Mouse (Mus musculus) erythroblast, embryonic 14.5 days (primary cell): ENCODE results near the gene Cdsn. TPM values are rescaled to one million over a fixed set of nuclear protein-coding genes. Genes with fewer than 3 reads are reported as not detected.

ENCODE experiments used
- H3K27me3 ChIP-seq: 2 replicates; pipeline ENCODE4 v1.6.1; 2012; ENCODE audit warnings: inconsistent platforms; ENCODE audit not compliant: control insufficient read depth
- H3K36me3 ChIP-seq: 2 replicates; pipeline ENCODE4 v1.6.1; 2012; ENCODE audit warnings: mild to moderate bottlenecking, inconsistent platforms; ENCODE audit not compliant: control insufficient read depth
- H3K4me1 ChIP-seq: 2 replicates; pipeline ENCODE4 v1.6.1; 2012; ENCODE audit warnings: inconsistent platforms; ENCODE audit not compliant: control insufficient read depth
- H3K4me3 ChIP-seq: replicated peaks from 2 replicates; pipeline ENCODE3; 2012; ENCODE audit warnings: moderate library complexity, mild to moderate bottlenecking, inconsistent platforms
- H3K9me3 ChIP-seq: 2 replicates; pipeline ENCODE4 v1.6.1; 2012; ENCODE audit warnings: low read length, inconsistent platforms, mixed read lengths; ENCODE audit not compliant: control insufficient read depth
- GATA1 ChIP-seq: IDR thresholded peaks from 2 replicates; pipeline ENCODE4 v1.6.1; 2012; ENCODE audit warnings: low read length, inconsistent platforms, mixed read lengths
- TAL1 ChIP-seq: IDR thresholded peaks from 3 replicates; pipeline ENCODE4 v1.6.1; 2012; ENCODE audit warnings: low read length, inconsistent platforms, mixed read lengths
- polyA plus RNA-seq: library from polyadenylated mRNA; stranded (reverse); fragments of >175 nt; gene quantifications from 2 replicates; pipeline ENCODE4 v1.2.3, GENCODE M21; 2012

Gene Cdsn
- polyA plus RNA-seq, 1 experiment: not detected

- no peaks in the 10 kb centered on the region for H3K9me3 ChIP-seq
- H3K27me3 ChIP-seq: peaks cover 18% of the 10 kb centered on the region
- TF ChIP-seq TAL1 (no peak), GATA1 (no peak)
- no peak overlapping the region for H3K4me3 ChIP-seq
- H3K4me1 ChIP-seq: no peaks in the 10 kb centered on the region
- H3K36me3 ChIP-seq: no peaks in the 10 kb centered on the region
These were observed 26.3 kb downstream of the Cdsn start for GRCm38 (mm10) chr17:35578211-35578610.

GRCm38 (mm10) chr17:35582900-35583299 lies 31.0 kb downstream of the Cdsn start:
- H3K9me3 ChIP-seq: peaks cover 5% of the 10 kb centered on the region
- H3K27me3 ChIP-seq: no peaks in the 10 kb centered on the region
- H3K4me1 ChIP-seq: no peaks in the 10 kb centered on the region
- no peaks in the 10 kb centered on the region for H3K36me3 ChIP-seq
- H3K4me3 ChIP-seq: no peak overlapping the region
- TF ChIP-seq TAL1 (no peak), GATA1 (no peak)

- peaks cover 5% of the 10 kb centered on the region for H3K9me3 ChIP-seq
- no peaks in the 10 kb centered on the region for H3K27me3 ChIP-seq
- TF ChIP-seq GATA1: no peak
- TF ChIP-seq TAL1: no peak
- no peak overlapping the region for H3K4me3 ChIP-seq
- no peaks in the 10 kb centered on the region for H3K36me3 ChIP-seq
- H3K4me1 ChIP-seq: no peaks in the 10 kb centered on the region
These were observed 32.5 kb downstream of the Cdsn start for GRCm38 (mm10) chr17:35584330-35584937.

- H3K4me1 ChIP-seq: no peaks in the 10 kb centered on the region
- no peak for TF ChIP-seq TAL1
- TF ChIP-seq GATA1: no peak
- H3K27me3 ChIP-seq: no peaks in the 10 kb centered on the region
- H3K4me3 ChIP-seq: no peak overlapping the region
- H3K36me3 ChIP-seq: no peaks in the 10 kb centered on the region
- H3K9me3 ChIP-seq: peaks cover 5% of the 10 kb centered on the region
These were observed 35.4 kb downstream of the Cdsn start for GRCm38 (mm10) chr17:35587291-35587690.

- H3K9me3 ChIP-seq: peaks cover 5% of the 10 kb centered on the region
- TF ChIP-seq GATA1 (no peak), TAL1 (no peak)
- H3K4me1 ChIP-seq: no peaks in the 10 kb centered on the region
- H3K27me3 ChIP-seq: no peaks in the 10 kb centered on the region
- H3K4me3 ChIP-seq: no peak overlapping the region
- H3K36me3 ChIP-seq: no peaks in the 10 kb centered on the region
These were observed 36.5 kb downstream of the Cdsn start for GRCm38 (mm10) chr17:35588387-35588786.

GRCm38 (mm10) chr17:35590410-35591218 lies 38.7 kb downstream of the Cdsn start:
- H3K4me3 ChIP-seq: no peak overlapping the region
- H3K9me3 ChIP-seq: peaks cover 5% of the 10 kb centered on the region
- TF ChIP-seq GATA1: no peak
- TF ChIP-seq TAL1: no peak
- no peaks in the 10 kb centered on the region for H3K27me3 ChIP-seq
- no peaks in the 10 kb centered on the region for H3K36me3 ChIP-seq
- H3K4me1 ChIP-seq: no peaks in the 10 kb centered on the region

GRCm38 (mm10) chr17:35591219-35591578 lies 39.3 kb downstream of the Cdsn start:
- peaks cover 5% of the 10 kb centered on the region for H3K9me3 ChIP-seq
- no peaks in the 10 kb centered on the region for H3K4me1 ChIP-seq
- no peak for TF ChIP-seq GATA1
- no peak for TF ChIP-seq TAL1
- no peaks in the 10 kb centered on the region for H3K36me3 ChIP-seq
- no peaks in the 10 kb centered on the region for H3K27me3 ChIP-seq
- no peak overlapping the region for H3K4me3 ChIP-seq

- no peak for TF ChIP-seq TAL1
- TF ChIP-seq GATA1: no peak
- H3K36me3 ChIP-seq: no peaks in the 10 kb centered on the region
- no peaks in the 10 kb centered on the region for H3K27me3 ChIP-seq
- H3K4me3 ChIP-seq: no peak overlapping the region
- H3K4me1 ChIP-seq: no peaks in the 10 kb centered on the region
- peaks cover 5% of the 10 kb centered on the region for H3K9me3 ChIP-seq
These were observed 39.8 kb downstream of the Cdsn start for GRCm38 (mm10) chr17:35591731-35592130.

- H3K27me3 ChIP-seq: no peaks in the 10 kb centered on the region
- no peak for TF ChIP-seq TAL1
- no peak for TF ChIP-seq GATA1
- H3K36me3 ChIP-seq: no peaks in the 10 kb centered on the region
- H3K9me3 ChIP-seq: peaks cover 7% of the 10 kb centered on the region
- H3K4me3 ChIP-seq: no peak overlapping the region
- no peaks in the 10 kb centered on the region for H3K4me1 ChIP-seq
These were observed 40.2 kb downstream of the Cdsn start for GRCm38 (mm10) chr17:35592131-35592530.

- H3K9me3 ChIP-seq: peaks cover 5% of the 10 kb centered on the region
- no peak for TF ChIP-seq TAL1
- H3K4me1 ChIP-seq: no peaks in the 10 kb centered on the region
- no peaks in the 10 kb centered on the region for H3K36me3 ChIP-seq
- H3K4me3 ChIP-seq: no peak overlapping the region
- no peaks in the 10 kb centered on the region for H3K27me3 ChIP-seq
These were observed 41.9 kb downstream of the Cdsn start for GRCm38 (mm10) chr17:35593786-35594185.
